Mouse (Mus musculus): ENCODE data around the gene Rdh16f1. TPM values are rescaled to one million over a fixed set of nuclear protein-coding genes. Genes with fewer than 3 reads are reported as not detected.

Rdh16f1 gene
- polyA plus RNA-seq (2015; fragmentation: Nextera tagmentation; extraction: Ambion mirVana), result not detected in 2 replicates

DNA sequence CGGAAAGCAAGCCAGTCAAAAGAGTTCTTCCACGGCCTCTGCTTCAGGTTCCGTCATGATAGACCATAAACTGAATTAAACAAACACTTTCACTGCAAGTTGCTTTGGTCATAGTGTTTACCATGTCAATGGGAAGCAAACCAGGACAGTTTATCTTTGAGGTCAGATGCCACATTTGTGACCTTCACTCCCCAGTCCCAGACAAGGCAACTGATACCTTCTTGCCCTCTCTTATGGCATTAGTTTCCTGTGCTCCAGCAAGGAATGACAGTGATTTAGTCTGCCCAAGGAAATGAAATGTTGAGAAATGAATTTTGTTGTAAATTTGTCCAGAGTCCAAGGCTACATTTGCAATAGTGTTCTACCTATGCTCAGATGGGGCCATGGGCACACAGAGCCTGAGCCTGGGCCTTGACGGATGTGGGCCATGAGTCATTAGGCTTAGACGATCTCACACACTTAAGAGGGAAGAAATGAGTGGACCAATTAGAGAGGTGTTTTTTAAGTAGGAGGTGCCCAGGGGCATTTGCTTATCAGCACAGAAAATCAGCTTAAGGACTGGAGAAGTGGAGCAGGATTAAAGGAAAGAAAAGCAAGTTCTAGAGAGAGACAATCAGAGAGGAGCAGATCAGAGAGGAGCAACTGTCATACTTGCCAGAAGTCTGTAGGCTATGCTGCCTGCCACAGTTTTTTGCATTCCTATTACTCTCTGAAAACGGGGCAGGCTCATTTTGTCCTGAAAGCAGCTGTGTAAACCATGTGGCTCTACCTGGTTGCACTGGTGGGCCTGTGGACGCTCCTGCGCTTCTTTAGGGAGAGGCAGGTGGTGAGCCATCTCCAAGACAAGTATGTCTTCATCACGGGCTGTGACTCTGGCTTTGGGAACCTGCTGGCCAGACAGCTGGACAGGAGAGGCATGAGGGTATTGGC is at the start of gene Rdh16f1, which contains the start of gene Rdh1:
TSS of gene Rdh16f1 (plus strand) at position 607 of the 930 bp plus-strand sequence.
TSS of gene Rdh1 (plus strand) at position 541 of the 930 bp plus-strand sequence.
- 80% methylated on average over 9 of the region's 9 CpGs for WGBS
- H3K9me3 ChIP-seq, result no peaks in the 10 kb centered on the region

GRCm38 (mm10) chr10:127710331-127710730 is 49.3 kb upstream of the Rdh16f1 start:
- WGBS, result 83% methylated on average over 13 of the region's 13 CpGs
- H3K9me3 ChIP-seq, result no peaks in the 10 kb centered on the region
- no peak overlapping the region for H3K9ac ChIP-seq
- no peaks in the 10 kb centered on the region for H3K27me3 ChIP-seq
- no peak overlapping the region for H3K4me3 ChIP-seq
- no peaks in the 10 kb centered on the region for H3K4me1 ChIP-seq (replicated peaks)
- H3K4me2 ChIP-seq, result no peak overlapping the region
- H3K36me3 ChIP-seq, result no peaks in the 10 kb centered on the region
- H3K27ac ChIP-seq (replicated peaks), result no peak overlapping the region
- ATAC-seq (ENCODE audit: low FRiP score, low read depth), result no peak

More for the DNA sequence above, at the start of gene Rdh16f1, which contains the start of gene Rdh1:
- ATAC-seq (ENCODE audit: low FRiP score, low read depth), result no peak
- H3K36me3 ChIP-seq, result no peaks in the 10 kb centered on the region
- H3K27me3 ChIP-seq, result no peaks in the 10 kb centered on the region
- H3K9ac ChIP-seq, result no peak within 1 kb of the TSS
- no peak within 1 kb of the TSS for H3K27ac ChIP-seq (replicated peaks)
- no peak within 1 kb of the TSS for H3K4me3 ChIP-seq
- H3K4me1 ChIP-seq (replicated peaks), result no peaks in the 10 kb centered on the region
- H3K4me2 ChIP-seq, result no peak within 1 kb of the TSS

- H3K27ac ChIP-seq (replicated peaks), result no peak overlapping the region
- no peaks in the 10 kb centered on the region for H3K4me1 ChIP-seq (replicated peaks)
- H3K36me3 ChIP-seq, result no peaks in the 10 kb centered on the region
- no peak overlapping the region for H3K4me3 ChIP-seq
- H3K9me3 ChIP-seq, result no peaks in the 10 kb centered on the region
- WGBS, result 80% methylated on average over 6 of the region's 6 CpGs
- no peak for ATAC-seq (ENCODE audit: low FRiP score, low read depth)
- no peaks in the 10 kb centered on the region for H3K27me3 ChIP-seq
- H3K9ac ChIP-seq, result no peak overlapping the region
- H3K4me2 ChIP-seq, result no peak overlapping the region
Measured at GRCm38 (mm10) chr10:127712736-127713135, 46.9 kb upstream of the Rdh16f1 start.

- peak; percentile 66; the same call in 1 of the 2 replicates for ATAC-seq (ENCODE audit: low FRiP score, low read depth)
- no peak overlapping the region for H3K9ac ChIP-seq
- peak overlapping the region; percentile 35 for H3K4me2 ChIP-seq
- no peaks in the 10 kb centered on the region for H3K36me3 ChIP-seq
- H3K4me3 ChIP-seq, result no peak overlapping the region
- H3K4me1 ChIP-seq (replicated peaks), result peaks cover 19% of the 10 kb centered on the region
- H3K27me3 ChIP-seq, result no peaks in the 10 kb centered on the region
- H3K9me3 ChIP-seq, result no peaks in the 10 kb centered on the region
- WGBS, result 13% methylated on average over 20 of the region's 20 CpGs
- no peak overlapping the region for H3K27ac ChIP-seq (replicated peaks)
Measured at GRCm38 (mm10) chr10:127721671-127722418, 37.7 kb upstream of the Rdh16f1 start.

- H3K27me3 ChIP-seq, result no peaks in the 10 kb centered on the region
- 82% methylated on average over 3 of the region's 3 CpGs for WGBS
- no peak for ATAC-seq (ENCODE audit: low FRiP score, low read depth)
Measured at GRCm38 (mm10) chr10:127724178-127724577, 35.4 kb upstream of the Rdh16f1 start, which contains the start of gene Tac2. Gene Tac2, plus strand, starts transcription at chr10:127724478.

DNA sequence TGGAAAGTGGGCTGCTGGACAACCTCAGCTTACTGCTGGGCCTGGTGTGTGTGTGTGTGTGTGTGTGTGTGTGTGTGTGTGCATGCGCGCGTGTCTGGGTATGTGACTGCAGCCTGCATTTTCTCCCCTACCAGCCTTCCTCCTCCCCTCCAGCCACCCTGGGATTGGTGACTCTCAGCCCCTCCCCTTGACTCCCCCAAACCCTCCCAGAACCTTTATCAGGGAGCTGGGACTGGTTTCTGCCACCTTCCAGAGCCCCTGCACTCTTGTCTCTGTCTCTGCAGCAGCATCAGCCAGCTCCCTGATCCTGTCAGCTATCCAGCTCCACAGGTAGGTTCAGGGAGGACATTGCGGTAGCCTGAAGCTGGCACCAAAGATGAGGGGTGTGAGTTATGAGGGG is 34.5 kb upstream of the Rdh16f1 start:
- H3K36me3 ChIP-seq, result no peaks in the 10 kb centered on the region
- no peak for ATAC-seq (ENCODE audit: low FRiP score, low read depth)
- no peaks in the 10 kb centered on the region for H3K27me3 ChIP-seq

More at GRCm38 (mm10) chr10:127724178-127724577, 35.4 kb upstream of the Rdh16f1 start, which contains the start of gene Tac2:
- no peaks in the 10 kb centered on the region for H3K9me3 ChIP-seq
- H3K36me3 ChIP-seq, result no peaks in the 10 kb centered on the region
- H3K4me1 ChIP-seq (replicated peaks), result peaks cover 19% of the 10 kb centered on the region
- no peak within 1 kb of the TSS for H3K27ac ChIP-seq (replicated peaks)
- H3K4me2 ChIP-seq, result no peak within 1 kb of the TSS
- H3K4me3 ChIP-seq, result no peak within 1 kb of the TSS
- H3K9ac ChIP-seq, result no peak within 1 kb of the TSS

DNA sequence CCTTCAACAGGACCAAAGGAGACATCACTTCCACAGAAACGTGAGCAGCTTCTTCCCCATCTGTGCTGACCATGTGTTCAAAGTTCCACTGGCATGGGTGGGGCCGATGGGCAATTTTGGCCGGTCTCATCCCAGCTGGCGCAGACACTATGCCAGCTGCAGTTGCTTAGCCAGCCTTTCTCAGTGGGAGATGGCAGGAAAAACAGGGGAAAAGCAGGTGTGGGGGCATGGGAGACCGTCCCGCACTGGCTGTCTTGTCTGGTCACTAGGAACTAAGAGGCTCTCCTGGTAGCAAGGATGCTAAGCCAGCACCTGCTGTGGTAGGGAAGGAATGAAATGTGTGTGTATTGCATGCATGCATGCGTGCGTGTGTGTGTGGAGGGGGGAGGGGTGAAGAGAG is 31.1 kb upstream of the Rdh16f1 start:
- H3K27ac ChIP-seq (replicated peaks), result no peak overlapping the region
- peak; percentile 55 for ATAC-seq (ENCODE audit: low FRiP score, low read depth)
- H3K27me3 ChIP-seq, result no peaks in the 10 kb centered on the region
- H3K36me3 ChIP-seq, result no peaks in the 10 kb centered on the region
- H3K9ac ChIP-seq, result no peak overlapping the region
- H3K4me3 ChIP-seq, result no peak overlapping the region
- H3K4me1 ChIP-seq (replicated peaks), result peaks cover 13% of the 10 kb centered on the region
- no peaks in the 10 kb centered on the region for H3K9me3 ChIP-seq
- 68% methylated on average over 8 of the region's 8 CpGs for WGBS
- H3K4me2 ChIP-seq, result no peak overlapping the region

More for the DNA sequence above, 34.5 kb upstream of the Rdh16f1 start:
- H3K4me3 ChIP-seq, result no peak overlapping the region
- H3K4me2 ChIP-seq, result no peak overlapping the region
- H3K9ac ChIP-seq, result no peak overlapping the region
- H3K4me1 ChIP-seq (replicated peaks), result peaks cover 19% of the 10 kb centered on the region
- H3K27ac ChIP-seq (replicated peaks), result no peak overlapping the region
- 87% methylated on average over 4 of the region's 4 CpGs for WGBS
- H3K9me3 ChIP-seq, result no peaks in the 10 kb centered on the region

GRCm38 (mm10) chr10:127730285-127730932 is 29.2 kb upstream of the Rdh16f1 start:
- 49% methylated on average over 11 of the region's 11 CpGs for WGBS
- no peaks in the 10 kb centered on the region for H3K27me3 ChIP-seq
- no peaks in the 10 kb centered on the region for H3K9me3 ChIP-seq
- H3K9ac ChIP-seq, result no peak overlapping the region
- H3K27ac ChIP-seq (replicated peaks), result peak overlapping the region; percentile 26; the same call in 1 of the 2 replicates
- H3K36me3 ChIP-seq, result no peaks in the 10 kb centered on the region
- ATAC-seq (ENCODE audit: low FRiP score, low read depth), result no peak
- no peak overlapping the region; the same call in 1 of the 2 replicates for H3K4me2 ChIP-seq
- H3K4me1 ChIP-seq (replicated peaks), result peaks cover 13% of the 10 kb centered on the region
- no peak overlapping the region for H3K4me3 ChIP-seq

- ATAC-seq (ENCODE audit: low FRiP score, low read depth), result no peak
- H3K9me3 ChIP-seq, result no peaks in the 10 kb centered on the region
- H3K4me1 ChIP-seq (replicated peaks), result peaks cover 13% of the 10 kb centered on the region
- H3K4me2 ChIP-seq, result no peak overlapping the region; the same call in 1 of the 2 replicates
- no peaks in the 10 kb centered on the region for H3K36me3 ChIP-seq
- H3K4me3 ChIP-seq, result no peak overlapping the region
- H3K9ac ChIP-seq, result no peak overlapping the region
- WGBS, result 33% methylated on average over 9 of the region's 9 CpGs
- no peaks in the 10 kb centered on the region for H3K27me3 ChIP-seq
- no peak overlapping the region; the same call in 1 of the 2 replicates for H3K27ac ChIP-seq (replicated peaks)
Measured at GRCm38 (mm10) chr10:127730933-127731310, 28.7 kb upstream of the Rdh16f1 start.

GRCm38 (mm10) chr10:127731397-127731796 is 28.2 kb upstream of the Rdh16f1 start:
- Histone ChIP-seq H3K27ac (replicated peaks) (no peak overlapping the region), H3K4me1 (replicated peaks) (peaks cover 13% of the 10 kb centered on the region), H3K9ac (no peak overlapping the region), H3K36me3 (no peaks in the 10 kb centered on the region), H3K4me2 (no peak overlapping the region), H3K9me3 (no peaks in the 10 kb centered on the region), H3K27me3 (no peaks in the 10 kb centered on the region), H3K4me3 (no peak overlapping the region)
- WGBS, result 45% methylated on average over 5 of the region's 5 CpGs
- no peak for ATAC-seq (ENCODE audit: low FRiP score, low read depth)

- Histone ChIP-seq H3K9ac (no peak overlapping the region), H3K4me3 (no peak overlapping the region)
- 0 out of 2 replicates have a peak, but pooled peaks have one; percentile 27 for ATAC-seq (ENCODE audit: low FRiP score, low read depth)
Measured at GRCm38 (mm10) chr10:127734434-127734833, 25.2 kb upstream of the Rdh16f1 start.

More at GRCm38 (mm10) chr10:127734434-127734833, 25.2 kb upstream of the Rdh16f1 start:
- no peak overlapping the region for H3K4me2 ChIP-seq
- no peaks in the 10 kb centered on the region for H3K36me3 ChIP-seq
- no peak overlapping the region for H3K27ac ChIP-seq (replicated peaks)
- WGBS, result 55% methylated on average over 5 of the region's 5 CpGs
- H3K4me1 ChIP-seq (replicated peaks), result peaks cover 20% of the 10 kb centered on the region
- H3K27me3 ChIP-seq, result no peaks in the 10 kb centered on the region
- H3K9me3 ChIP-seq, result no peaks in the 10 kb centered on the region
